Mouse (Mus musculus) bone marrow, adult 2 months (tissue): ENCODE measurements around the gene Lrp2. TPM values are rescaled to one million over a fixed set of nuclear protein-coding genes. Genes with fewer than 3 reads are reported as not detected.

Experiments
- H3K27ac ChIP-seq: fragments of 200-500 bp; 2 replicates; pipeline ENCODE4 v1.5.1; 2012; ENCODE audit warnings: low read depth, mild to moderate bottlenecking, control low read depth, inconsistent platforms, low read length; ENCODE audit not compliant: control insufficient read depth, poor library complexity, insufficient read depth
- H3K4me1 ChIP-seq: fragments of 200-500 bp; 2 replicates; pipeline ENCODE4 v1.6.1; 2011; ENCODE audit warnings: low read length; ENCODE audit not compliant: control insufficient read depth, insufficient read depth
- H3K4me3 ChIP-seq: fragments of 200-500 bp; replicated peaks from 2 replicates; pipeline ENCODE3; 2011; ENCODE audit warnings: mild to moderate bottlenecking, low read depth, low read length, control low read depth; ENCODE audit not compliant: control insufficient read depth
- CTCF ChIP-seq: fragments of 200-500 bp; IDR thresholded peaks from 2 replicates; pipeline ENCODE4 v1.5.1; 2011; ENCODE audit warnings: low read length, control low read depth; ENCODE audit not compliant: control insufficient read depth, insufficient read depth
- POLR2A ChIP-seq: fragments of 200-500 bp; IDR thresholded peaks from 2 replicates; pipeline ENCODE4 v1.6.1; 2011; ENCODE audit warnings: low read depth, mild to moderate bottlenecking, control low read depth, low read length, borderline replicate concordance; ENCODE audit not compliant: control insufficient read depth
- WGBS: fragments of 180-500 bp; shearing (Covaris S2); methylation state at CpG from one replicate; pipeline ENCODE4 v1.1.7; 2018; 5-methylcytosine and 5-hydroxymethylcytosine counted together
- polyA plus RNA-seq: library from polyadenylated mRNA; stranded (reverse); fragments of >200 nt; gene quantifications from 2 replicates; pipeline ENCODE4 v1.2.4, GENCODE M21; 2011; ENCODE audit warnings: low replicate concordance; ENCODE audit not compliant: missing spikeins, insufficient read depth, insufficient read length

Lrp2 gene
- polyA plus RNA-seq, 1 experiment, result 0.35 TPM

DNA sequence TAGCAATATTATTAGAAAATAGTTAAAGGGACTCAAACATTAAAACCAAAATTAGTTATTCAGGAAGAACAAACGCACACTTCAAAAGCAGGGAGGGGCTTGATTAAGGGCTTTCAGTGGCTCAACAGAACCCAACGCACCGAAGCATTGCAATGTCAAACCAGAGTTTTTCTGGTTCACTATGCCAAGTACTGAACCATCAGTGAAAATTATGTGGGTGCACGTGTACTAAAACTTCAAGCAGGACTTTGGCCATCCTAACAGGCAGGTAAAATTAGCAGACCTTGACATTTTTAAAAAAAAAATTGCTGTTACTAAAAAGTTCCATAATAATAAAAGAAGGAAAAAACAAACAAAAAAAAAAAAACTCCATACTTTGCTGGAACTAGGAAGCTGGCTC is 25.6 kb downstream of the Lrp2 start:
- no peak overlapping the region for H3K27ac ChIP-seq
- H3K4me1 ChIP-seq, result no peaks in the 10 kb centered on the region
- no peak overlapping the region for H3K4me3 ChIP-seq
- no peak for TF ChIP-seq POLR2A
- no peak for TF ChIP-seq CTCF
- WGBS, result 77% methylated on average over 4 of the region's 4 CpGs

DNA sequence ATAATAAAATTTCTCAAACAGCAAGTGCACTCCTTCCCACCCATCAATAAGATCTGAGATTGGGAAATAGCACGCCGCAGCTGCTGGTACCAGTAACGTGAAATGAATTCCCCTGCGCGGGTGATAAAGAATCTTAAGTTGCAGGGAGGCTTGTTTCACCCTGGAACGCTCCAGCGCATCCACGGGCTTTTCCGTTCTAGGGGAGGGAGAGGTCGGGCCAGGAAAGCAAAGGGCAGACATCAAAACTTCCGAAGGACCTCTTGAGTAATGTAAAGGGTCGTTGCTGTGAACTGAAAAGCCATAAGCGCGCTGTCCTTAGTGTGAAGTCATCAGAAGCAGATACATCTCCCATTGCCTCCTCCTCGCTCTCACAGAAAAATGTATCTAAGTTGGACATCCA is 26.5 kb downstream of the Lrp2 start:
- no peak for TF ChIP-seq CTCF
- no peak for TF ChIP-seq POLR2A
- H3K27ac ChIP-seq, result no peak overlapping the region
- no peak overlapping the region for H3K4me3 ChIP-seq
- 81% methylated on average over 15 of the region's 15 CpGs for WGBS
- H3K4me1 ChIP-seq, result no peaks in the 10 kb centered on the region

DNA sequence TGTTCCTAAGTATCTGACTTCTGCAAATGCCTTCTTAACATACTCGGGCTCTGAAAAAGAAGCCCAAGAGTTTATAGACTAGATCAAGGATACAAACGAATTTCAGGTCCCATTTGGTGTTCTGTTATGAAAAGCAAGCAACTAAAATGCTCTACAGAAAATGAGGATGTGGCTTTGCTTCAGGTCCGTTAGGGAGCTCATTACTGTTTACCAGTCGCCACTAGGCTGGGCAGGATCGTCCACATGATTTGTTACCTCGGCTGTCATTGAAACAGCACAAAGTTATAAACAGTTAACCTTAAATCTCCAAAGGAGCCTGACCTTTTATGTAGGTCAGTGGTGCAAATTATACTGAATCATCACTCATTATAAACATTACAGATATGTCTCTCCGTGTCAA is 29.2 kb downstream of the Lrp2 start:
- Histone ChIP-seq H3K27ac (no peak overlapping the region), H3K4me1 (no peaks in the 10 kb centered on the region), H3K4me3 (no peak overlapping the region)
- TF ChIP-seq POLR2A (no peak), CTCF (no peak)
- 7% methylated on average over 7 of the region's 7 CpGs for WGBS

DNA sequence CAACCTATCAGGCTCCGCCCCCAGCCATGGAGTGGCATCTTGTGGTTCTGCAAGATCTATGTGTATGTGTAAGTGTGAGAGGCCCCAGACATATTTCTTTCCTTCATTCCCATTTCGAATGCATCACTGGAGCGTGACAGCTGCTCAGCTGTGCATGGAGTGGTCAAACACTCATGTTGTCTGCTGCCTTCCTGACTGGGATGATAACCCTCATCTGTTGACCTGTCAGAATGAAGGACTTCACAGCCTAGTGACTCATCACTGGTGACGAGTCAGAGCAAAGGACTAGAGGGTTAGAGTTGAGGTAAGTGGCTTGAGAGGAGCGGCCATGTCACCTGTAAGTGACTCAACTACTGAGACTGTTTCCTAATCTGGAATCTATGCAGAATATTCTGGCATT is 34.2 kb downstream of the Lrp2 start:
- no peak for TF ChIP-seq CTCF
- TF ChIP-seq POLR2A, result no peak
- Histone ChIP-seq H3K27ac (no peak overlapping the region), H3K4me3 (no peak overlapping the region), H3K4me1 (no peaks in the 10 kb centered on the region)
- 76% methylated on average over 5 of the region's 5 CpGs for WGBS

DNA sequence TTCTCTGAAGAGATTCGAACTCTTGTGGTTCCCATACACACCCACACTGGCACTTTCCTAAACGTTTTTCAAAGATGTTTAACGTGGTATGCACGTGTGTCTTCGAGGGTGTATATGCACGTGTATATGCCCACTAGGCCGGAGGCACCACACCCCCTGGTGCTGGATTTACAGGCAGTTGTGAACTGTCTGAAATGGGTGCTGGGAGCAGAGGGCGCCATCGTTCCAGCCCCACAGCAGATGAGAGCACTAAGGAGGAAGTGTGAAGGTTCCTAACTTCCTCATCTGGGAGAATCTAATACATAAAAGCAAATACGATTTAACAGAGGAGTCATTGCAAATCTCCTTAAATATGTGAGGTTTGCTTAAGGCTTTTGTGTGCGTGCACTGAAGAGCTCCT is 39.0 kb downstream of the Lrp2 start:
- H3K4me3 ChIP-seq, result no peak overlapping the region
- no peaks in the 10 kb centered on the region for H3K4me1 ChIP-seq
- 30% methylated on average over 11 of the region's 11 CpGs for WGBS
- H3K27ac ChIP-seq, result no peak overlapping the region
- TF ChIP-seq POLR2A (no peak), CTCF (no peak)

DNA sequence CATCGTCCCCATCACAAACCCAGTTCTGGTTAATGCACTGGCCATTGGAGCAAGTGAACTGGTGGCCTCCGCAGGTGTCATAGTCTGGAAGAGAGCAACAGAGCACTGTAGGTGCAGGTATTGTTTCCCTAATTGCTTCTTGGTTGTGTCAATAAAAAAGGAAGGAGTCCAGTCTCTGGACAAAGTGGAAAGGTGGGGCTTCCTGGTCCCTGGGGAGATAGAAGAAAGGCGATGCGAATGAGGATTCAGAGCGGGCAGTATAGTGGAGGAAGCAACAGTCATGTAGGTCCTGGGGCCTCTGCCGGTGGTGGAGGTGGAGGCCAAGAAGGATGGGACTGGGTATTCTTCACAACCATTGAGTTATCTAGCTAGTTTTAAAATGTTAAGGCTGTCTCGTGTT is 49.8 kb downstream of the Lrp2 start:
- H3K27ac ChIP-seq, result no peak overlapping the region

DNA sequence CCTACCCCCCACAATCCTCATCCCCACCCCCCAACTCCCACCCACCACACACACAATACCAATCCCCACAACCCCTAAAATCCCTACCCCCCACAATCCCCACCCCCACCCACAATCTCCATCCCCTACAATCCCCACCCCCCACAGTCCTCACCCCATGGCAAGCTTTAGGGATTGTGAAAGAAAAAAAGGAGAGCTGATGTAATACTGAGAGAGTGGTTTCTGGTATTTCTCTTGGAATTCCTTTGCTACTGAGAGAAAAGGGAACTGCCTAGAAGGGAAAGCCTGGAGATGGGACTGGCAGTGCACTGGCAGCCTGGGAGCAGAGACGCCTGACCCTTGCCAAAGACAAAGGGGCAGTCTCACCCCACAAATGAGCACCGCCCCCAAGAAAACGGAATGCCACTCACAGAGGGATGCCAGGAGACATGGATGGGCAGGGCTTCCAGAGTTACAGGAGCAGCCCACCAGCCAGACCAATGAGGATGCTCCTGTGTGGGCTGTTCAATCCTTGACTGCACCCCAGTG is 54.3 kb downstream of the Lrp2 start:
- Histone ChIP-seq H3K27ac (no peak overlapping the region), H3K4me3 (no peak overlapping the region), H3K4me1 (no peaks in the 10 kb centered on the region)
- TF ChIP-seq POLR2A, result no peak
- TF ChIP-seq CTCF, result no peak
- WGBS, result 90% methylated on average over 3 of the region's 3 CpGs

More for the DNA sequence above, 49.8 kb downstream of the Lrp2 start:
- no peaks in the 10 kb centered on the region for H3K4me1 ChIP-seq
- TF ChIP-seq POLR2A (no peak), CTCF (no peak)
- no peak overlapping the region for H3K4me3 ChIP-seq
- 82% methylated on average over 7 of the region's 7 CpGs for WGBS

DNA sequence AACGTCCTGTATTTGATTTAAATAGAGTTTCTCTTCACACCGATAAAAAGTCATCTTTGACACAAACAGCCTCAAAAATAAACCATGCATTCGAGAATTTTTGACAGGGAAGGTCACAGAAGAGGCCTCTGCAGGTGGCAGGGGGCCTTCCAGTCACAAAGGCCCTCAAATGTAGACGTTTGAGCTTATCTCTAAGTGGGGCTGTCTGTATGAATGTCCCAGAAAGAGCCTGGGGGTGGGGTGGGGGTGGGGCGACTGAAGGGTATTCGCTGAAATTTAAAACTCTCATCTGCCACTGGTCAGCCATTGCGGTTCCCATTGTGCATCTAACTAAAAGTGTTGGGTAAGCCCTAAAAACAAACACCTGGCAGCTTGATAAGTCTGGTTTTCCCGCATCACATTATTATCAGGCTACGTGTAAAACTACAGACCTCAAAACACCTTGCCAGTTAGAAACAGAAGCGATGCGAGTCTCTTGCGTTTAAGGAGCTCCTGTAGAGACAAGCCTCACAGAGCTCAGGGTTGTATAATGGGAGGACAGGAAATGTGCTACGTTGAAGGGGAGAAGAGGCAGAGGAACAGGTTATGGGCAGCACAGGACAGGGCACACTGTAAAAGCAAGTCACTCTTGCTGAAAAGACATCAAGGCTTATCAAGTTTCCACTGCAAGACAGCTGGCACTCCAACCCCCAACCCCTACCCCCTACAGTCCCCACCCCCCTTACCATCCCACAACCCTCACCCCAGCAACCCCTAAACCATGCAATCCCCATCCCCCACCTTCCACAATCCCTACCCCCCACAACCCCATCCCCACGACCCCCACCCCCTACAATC is 55.0 kb downstream of the Lrp2 start:
- TF ChIP-seq CTCF (no peak), POLR2A (no peak)
- H3K27ac ChIP-seq, result no peak overlapping the region
- no peaks in the 10 kb centered on the region for H3K4me1 ChIP-seq
- H3K4me3 ChIP-seq, result no peak overlapping the region
- 55% methylated on average over 14 of the region's 14 CpGs for WGBS
